Mouse (Mus musculus): ENCODE measurements at regions not wholly inside any gene's neighbourhood (a gene's known extent, or its start where the extent isn't known, plus 50 kb on each side); places are given as distances from the start of the nearest gene placed in this dataset.
"Not testable (repeated sequence)": the region's sequence is repeated elsewhere in the genome, so short reads cannot be mapped to it uniquely, and the experiment has no call there.

- DNase-seq, result no peak
Observed at GRCm38 (mm10) chr13:3341416-3341815, 196.4 kb upstream of the Gdi2 start.

- no peak for DNase-seq
Observed at GRCm38 (mm10) chr13:3343611-3344010, 194.3 kb upstream of the Gdi2 start.

DNA sequence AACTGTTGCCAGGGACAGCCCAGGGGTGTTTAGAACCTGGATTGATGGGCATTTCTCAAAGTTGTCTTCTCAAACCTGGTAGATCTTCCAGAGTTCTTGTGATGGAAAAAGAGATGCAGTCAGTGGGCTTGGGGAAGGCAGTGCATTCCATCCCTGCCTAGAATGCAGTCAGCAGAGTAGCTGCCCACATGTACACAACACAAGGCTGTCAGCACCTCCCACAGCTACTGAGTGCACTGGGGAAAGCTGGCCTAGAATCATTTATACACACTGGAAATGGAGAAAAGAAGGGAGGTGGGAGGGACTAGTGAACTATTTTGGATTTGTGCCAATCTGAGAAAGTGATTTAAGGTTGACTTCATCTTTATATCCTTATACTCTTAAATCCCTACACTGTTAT lies 183.0 kb upstream of the Gdi2 start:
- not testable (repeated sequence) for DNase-seq

DNA sequence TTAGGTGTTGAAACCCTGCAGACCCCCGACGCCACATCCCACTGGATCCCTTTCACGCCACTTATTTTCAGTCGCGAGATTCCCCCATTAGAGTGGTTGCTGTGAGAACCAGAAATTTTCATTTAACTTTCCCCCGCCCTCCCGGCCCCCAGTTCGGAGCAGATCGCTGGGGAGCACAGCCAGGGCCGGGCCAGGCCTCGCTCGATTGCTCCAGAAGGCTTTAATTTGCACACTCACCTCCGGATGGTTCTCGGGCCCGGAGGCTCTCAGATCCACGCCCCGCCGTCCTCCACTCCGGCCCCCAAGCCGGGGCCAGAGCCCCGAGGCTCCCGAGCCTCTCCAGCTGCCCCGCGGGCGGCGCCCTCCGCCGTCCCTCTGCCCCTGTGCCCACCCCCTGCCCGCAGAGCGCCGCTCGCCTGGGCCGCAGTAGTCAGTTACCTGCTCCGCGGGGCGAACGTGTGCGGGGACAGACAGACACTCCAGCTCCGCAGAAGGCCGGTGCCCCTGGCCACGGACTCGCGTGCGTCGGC lies 179.7 kb upstream of the Gdi2 start:
- no peak for DNase-seq

DNA sequence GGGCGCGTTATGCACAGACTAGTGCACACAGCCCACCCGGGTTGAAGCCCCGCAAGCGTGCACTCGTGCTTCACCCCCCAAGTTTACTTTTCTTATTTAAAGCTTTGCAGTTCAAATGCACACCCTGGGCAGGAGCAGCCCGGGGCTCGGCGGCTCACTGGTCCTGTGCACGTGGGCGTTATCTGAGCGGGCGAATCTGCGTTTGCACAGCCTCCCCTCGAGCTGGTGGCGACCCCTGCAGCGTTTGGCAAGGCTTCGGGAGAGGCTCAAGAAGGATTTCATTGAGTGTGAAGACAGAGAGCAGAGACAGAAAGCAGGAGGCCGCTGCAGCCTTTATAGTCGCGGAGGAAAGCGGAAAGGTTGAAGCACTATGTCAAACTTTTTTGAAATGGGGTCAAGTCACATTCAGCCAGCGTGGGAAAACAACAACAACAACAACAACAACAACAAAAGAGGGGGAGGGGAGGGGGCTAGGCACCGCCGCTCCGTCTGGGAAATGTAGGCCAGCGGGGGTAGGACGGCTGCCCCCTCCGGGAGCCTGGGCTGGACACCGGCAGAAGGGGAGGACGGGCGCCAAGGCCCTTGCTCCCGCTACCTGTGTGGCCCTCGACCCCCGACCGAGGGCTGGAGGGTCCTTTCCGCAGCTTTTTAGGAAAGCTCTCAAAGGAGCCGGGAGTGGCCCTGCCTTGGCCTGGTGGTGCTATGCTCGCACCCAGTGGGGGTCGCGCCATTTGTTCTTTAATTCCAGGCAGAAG lies 178.7 kb upstream of the Gdi2 start:
- no peak for DNase-seq

DNA sequence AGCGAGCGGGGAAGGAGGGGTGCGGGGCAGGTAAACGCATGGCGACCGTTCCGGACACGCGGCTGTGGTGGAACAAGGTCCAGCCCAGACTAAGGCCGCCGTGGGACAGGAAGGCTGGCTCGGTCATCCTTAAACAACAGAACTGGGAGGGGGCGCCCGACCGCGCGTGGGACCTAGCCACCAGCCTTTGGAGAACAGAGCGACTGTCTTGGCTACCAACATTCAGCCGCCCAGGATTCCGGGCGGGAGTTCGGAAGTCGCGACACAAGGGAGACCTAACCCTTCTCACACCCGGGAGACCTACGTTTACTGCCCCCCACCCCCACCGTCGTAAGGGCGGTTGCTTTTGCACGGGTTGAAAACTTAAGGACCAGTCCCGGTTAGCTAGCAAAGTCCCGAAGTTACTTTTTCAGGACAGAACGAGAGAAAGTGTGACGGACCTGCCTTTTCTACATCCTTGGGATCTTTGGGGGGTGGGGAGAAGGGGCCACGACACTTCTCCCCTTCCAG lies 178.1 kb upstream of the Gdi2 start:
- not testable (repeated sequence) for DNase-seq

DNA sequence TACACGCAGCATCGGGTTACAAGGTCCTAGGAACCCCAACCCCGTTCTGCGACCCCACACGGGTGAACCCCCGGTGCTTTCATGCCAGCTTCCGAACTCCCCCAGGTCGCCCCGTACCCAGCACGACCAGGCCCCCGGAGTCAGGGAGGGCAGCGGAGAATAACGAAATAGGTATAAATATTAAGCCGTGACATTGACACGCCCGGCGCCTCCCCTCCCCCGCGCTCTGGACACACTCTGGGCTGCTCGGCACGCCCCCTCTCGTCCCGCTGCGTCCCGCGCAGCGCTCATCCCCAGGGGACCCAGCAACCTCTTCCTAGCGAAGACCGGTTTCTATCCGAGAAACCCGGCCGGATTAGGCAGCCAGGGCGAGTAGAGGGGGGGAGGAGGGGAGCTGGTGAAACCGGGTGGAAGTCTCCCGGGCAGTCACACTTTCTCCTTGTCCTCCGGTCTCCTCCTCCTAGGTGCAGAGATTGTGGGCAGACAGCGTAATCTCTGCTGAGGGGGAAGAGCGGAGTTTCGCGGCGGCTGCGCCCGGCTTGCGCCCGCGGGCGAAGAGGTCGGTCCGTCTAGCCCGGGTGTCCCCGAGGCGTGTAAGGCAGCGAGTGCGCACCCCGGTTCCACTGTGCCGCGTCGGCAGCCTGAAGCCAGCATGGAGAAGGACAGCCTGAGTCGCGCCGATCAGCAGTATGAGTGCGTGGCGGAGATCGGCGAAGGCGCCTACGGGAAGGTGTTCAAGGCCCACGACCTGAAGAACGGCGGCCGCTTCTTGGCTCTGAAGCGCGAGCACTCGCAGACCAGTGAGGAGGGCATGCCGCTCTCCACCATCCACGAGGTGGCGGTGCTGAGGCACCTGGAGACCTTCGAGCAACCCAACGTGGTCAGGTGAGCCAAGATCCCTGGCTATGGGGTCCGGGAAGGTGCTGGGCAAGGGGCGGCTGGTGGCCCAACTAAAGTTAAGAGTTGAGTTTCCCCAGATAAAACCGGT lies 177.1 kb upstream of the Gdi2 start:
- no peak for DNase-seq

DNA sequence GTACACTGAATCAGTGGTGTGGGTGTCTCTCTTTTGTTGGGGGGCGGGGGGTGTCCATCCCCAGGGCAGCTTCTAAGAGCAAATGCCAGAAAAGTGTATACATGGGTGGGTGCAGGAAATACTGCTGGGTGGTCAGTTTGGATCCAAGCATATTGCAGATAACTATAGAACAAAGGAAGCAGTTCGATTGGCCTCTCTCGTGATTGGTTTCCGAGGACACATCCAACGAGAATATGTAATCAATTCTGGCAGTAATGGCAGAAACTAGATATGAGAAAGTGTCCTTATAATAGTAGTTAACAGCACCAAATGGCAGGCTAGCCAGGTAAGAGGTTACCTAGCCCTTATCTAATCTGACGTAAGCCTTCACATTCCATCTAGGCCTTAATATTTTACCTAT lies 165.2 kb upstream of the Gdi2 start:
- DNase-seq, result no peak

DNA sequence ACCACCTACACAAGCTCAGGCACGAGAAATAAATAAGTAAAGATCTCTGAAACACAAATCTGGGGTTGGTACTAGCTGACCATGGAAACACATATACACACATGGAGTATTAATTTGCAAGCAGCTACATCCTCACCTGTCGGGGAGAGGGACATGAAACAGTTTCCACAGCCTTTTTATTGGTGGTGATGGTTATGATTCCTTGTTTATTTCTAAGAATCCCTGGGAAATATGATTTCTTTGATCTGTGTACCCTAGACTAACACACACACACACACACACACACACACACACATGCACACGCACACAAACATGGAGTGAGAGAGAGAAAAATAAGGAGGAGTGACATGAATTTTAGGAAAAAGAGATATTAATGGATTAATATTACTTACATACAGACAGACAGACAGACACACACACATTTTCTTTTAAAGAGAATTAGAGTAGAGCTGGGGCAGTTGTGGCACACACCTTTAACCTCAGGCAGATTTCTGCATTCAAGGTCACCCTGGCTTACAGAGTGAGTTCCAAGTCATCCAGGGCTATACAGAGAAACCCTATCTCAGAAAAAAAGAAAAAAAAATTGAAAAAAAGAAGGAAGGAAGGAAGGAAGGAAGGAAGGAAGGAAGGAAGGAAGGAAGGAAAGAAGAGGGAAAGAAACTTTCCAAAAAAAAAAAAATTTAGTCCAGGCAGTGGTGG lies 164.2 kb upstream of the Gdi2 start:
- not testable (repeated sequence) for DNase-seq

- DNase-seq, result no peak
Observed at GRCm38 (mm10) chr13:3374796-3375195, 163.1 kb upstream of the Gdi2 start.

DNA sequence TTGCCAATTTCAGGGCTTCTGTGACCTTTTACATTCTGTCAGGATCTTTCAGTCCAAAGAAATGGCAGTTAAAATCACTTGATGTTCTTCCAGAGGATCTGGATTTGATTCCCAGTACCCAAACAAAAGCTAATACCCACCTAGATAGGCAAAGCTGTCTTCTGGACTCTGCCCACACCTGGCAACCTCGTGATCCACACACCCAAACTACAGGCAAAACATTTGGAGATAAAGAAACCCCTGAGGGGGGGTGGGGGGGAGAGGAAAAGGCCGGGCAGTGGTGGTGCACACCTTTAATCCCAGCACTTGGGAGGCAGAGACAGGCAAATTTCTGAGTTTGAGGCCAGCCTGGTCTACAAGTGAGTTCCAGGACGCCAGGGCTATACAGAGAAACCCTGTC lies 160.1 kb upstream of the Gdi2 start:
- DNase-seq, result not testable (repeated sequence)

GRCm38 (mm10) chr13:3405783-3406182 lies 132.1 kb upstream of the Gdi2 start:
- not testable (repeated sequence) for DNase-seq

DNA sequence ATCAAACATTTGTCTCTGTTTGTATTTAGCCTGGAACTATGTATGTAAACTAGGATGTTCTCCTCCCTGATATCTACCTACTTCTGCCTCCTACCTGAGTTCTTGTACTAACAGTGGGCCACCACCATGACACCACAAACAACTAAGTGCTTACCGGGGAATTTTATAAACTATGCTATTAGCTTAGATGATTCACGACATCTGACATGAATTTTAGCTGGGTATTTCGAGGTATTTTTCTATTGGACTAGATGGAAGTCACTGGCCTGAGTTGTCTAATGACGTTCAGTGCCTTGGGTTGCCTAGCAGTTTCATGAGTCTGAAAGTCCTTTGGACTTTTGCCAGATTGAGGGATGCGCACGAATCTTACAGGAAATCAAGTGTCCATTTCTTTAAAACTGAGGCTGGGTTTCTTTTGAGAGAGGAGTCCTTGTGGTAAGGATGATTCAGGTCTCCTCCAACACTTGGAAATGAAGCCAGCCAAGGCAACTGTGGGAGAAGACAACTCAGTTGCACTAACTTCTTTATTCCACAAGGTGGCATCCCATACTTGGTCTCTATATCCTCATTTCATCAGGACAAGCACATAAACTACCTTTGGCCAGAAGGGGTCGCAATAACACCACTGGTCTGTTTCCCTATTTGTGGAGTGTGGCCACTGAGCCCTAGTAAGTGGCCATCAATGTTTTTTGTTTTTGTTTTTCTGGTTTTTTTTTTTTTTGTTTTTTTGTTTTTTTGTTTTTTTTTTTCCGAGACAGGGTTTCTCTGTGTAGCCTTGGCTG lies 131.4 kb upstream of the Gdi2 start:
- DNase-seq, result peak; percentile 19 to 56

DNA sequence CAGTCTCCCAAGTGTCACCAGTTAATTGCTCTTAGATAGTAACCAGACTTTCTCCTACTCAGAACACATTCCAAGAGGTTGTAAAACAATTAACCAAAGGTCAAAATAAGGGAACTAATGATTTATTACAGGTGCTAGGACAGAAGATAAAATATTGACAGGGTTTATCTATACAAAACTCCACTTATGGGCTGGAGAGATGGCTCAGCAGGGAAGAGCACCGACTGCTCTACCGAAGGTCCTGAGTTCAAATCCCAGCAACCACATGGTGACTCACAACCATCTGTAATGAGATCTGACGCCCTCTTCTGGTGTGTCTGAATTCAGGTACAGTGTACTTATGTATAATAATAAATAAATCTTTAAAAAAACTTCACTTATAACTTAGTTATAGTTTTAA lies 127.6 kb upstream of the Gdi2 start:
- DNase-seq, result not testable (repeated sequence)

- no peak for DNase-seq
Observed at GRCm38 (mm10) chr13:3417026-3417425, 120.8 kb upstream of the Gdi2 start.

GRCm38 (mm10) chr13:3455374-3455773 lies 82.5 kb upstream of the Gdi2 start:
- not testable (repeated sequence) for DNase-seq

DNA sequence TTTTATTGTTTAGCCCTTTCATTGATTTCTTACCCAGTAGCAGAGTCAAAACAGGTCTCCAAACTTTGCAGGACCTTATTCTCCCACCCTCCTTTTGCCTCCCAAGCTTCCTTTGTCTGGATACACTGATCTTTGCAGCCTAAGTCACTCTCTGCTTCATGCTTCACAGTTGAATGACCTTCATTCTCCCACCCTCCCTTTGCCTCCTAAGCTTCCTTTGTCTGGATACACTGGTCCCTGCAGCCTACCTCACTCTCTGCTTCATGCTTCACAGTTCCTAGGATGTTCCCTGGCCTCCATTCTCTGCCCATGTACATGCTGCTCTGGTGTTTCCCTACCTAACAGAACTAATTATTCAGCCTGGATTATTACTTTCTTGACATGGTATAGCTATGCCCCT lies 61.0 kb upstream of the Gdi2 start:
- no peak for DNase-seq

- peak; percentile 42 to 66 for DNase-seq
Observed at GRCm38 (mm10) chr13:3477997-3478728, 59.7 kb upstream of the Gdi2 start.
